Mouse (Mus musculus) ES-E14 (cell line): ENCODE data around the gene Dscam.

Experiments
- HCFC1 ChIP-seq: IDR thresholded peaks from 2 replicates; pipeline ENCODE4 v1.6.1; 2012; ENCODE audit warnings: low read length, inconsistent platforms, borderline replicate concordance; ENCODE audit not compliant: insufficient read depth
- MAFK ChIP-seq: IDR thresholded peaks from 2 replicates; pipeline ENCODE4 v1.6.1; 2014; ENCODE audit warnings: mild to moderate bottlenecking, low read depth, low read length, inconsistent platforms; ENCODE audit not compliant: insufficient read depth
- ZC3H11A ChIP-seq: IDR thresholded peaks from 2 replicates; pipeline ENCODE4 v1.6.1; 2012; ENCODE audit warnings: low read depth, mild to moderate bottlenecking, inconsistent platforms, low read length, borderline replicate concordance
- ZNF384 ChIP-seq: IDR thresholded peaks from 2 replicates; pipeline ENCODE4 v1.6.1; 2012; ENCODE audit warnings: low read depth, low read length, inconsistent platforms

DNA sequence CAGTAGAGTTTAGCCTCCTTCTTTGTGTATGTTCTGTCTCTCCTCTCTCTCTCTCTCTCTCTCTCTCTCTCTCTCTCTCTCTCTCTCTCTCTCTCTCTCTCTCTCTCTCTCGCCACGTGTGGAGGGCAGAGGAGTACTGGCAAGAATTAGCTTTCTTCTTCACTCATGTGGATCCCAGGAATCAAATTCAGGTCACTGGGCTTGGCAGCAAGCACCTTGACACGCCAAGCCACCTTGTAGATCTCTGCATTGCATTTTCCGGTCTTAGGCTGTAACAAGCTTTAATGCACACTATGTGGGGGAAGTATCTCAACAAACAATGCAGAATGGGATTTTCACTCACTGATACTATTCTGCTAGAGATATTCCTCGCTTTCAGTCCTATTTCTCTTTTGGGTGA is 449.9 kb downstream of the Dscam start:
- no peak for TF ChIP-seq ZNF384
- no peak for TF ChIP-seq ZC3H11A
- TF ChIP-seq HCFC1: no peak
- no peak for TF ChIP-seq MAFK
